Mouse (Mus musculus) erythroblast, embryonic 14.5 days (primary cell): ENCODE data around the gene Ebi3. TPM values are rescaled to one million over a fixed set of nuclear protein-coding genes. Genes with fewer than 3 reads are reported as not detected.

Experiments used
- H3K27me3 ChIP-seq: 2 replicates; pipeline ENCODE4 v1.6.1; 2012; ENCODE audit warnings: inconsistent platforms; ENCODE audit not compliant: control insufficient read depth
- H3K36me3 ChIP-seq: 2 replicates; pipeline ENCODE4 v1.6.1; 2012; ENCODE audit warnings: mild to moderate bottlenecking, inconsistent platforms; ENCODE audit not compliant: control insufficient read depth
- H3K4me1 ChIP-seq: 2 replicates; pipeline ENCODE4 v1.6.1; 2012; ENCODE audit warnings: inconsistent platforms; ENCODE audit not compliant: control insufficient read depth
- H3K4me3 ChIP-seq: replicated peaks from 2 replicates; pipeline ENCODE3; 2012; ENCODE audit warnings: moderate library complexity, mild to moderate bottlenecking, inconsistent platforms
- H3K9me3 ChIP-seq: 2 replicates; pipeline ENCODE4 v1.6.1; 2012; ENCODE audit warnings: low read length, inconsistent platforms, mixed read lengths; ENCODE audit not compliant: control insufficient read depth
- GATA1 ChIP-seq: IDR thresholded peaks from 2 replicates; pipeline ENCODE4 v1.6.1; 2012; ENCODE audit warnings: low read length, inconsistent platforms, mixed read lengths
- TAL1 ChIP-seq: IDR thresholded peaks from 3 replicates; pipeline ENCODE4 v1.6.1; 2012; ENCODE audit warnings: low read length, inconsistent platforms, mixed read lengths
- polyA plus RNA-seq: library from polyadenylated mRNA; stranded (reverse); fragments of >175 nt; gene quantifications from 2 replicates; pipeline ENCODE4 v1.2.3, GENCODE M21; 2012

The Ebi3 gene
- polyA plus RNA-seq, 1 experiment, result 0.34 TPM

DNA sequence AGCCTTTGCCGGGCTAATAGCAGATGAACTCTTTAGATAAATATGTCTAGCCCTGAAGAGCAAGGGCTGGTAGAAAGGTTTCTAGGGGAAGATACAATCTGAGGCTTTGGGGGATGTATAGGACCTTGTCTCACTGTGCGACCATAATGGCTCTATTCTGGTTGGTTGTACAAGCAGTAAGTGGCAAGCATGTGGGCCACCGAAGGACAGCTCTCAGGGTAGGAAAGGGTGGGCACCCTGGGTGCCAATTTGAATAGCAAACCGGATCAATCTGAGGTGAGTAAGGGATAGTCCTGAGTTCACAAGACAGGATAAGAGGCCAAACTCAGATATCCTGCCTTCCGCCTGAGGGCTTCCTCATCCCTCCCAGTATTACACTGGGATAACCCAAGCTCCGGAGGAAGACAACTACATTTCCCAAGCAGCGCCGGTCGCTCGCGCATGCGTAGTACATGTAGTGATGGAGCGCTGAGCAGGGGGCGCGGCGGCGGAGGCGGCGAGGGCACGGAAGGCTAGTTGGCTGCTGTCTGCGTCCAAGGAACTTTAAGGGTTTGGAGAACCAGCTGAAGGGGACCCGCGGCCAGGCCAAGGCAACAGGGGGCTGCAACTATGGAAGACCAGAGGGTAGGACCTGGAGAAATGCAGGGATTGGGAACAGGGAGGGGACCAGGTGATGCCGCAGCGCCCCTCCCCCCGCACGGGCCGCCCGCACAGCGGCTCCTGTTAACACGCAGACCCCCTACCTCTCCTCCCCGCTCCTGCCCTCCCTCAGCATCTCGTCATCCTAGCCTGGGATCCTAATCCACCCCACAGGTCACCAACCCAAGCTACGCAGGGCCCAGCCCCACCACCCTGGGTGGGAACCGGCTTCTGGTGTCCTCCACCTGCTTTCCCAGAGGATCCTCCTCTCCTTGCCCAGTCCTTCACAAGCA, 33.9 kb downstream of the Ebi3 start, which contains the start of gene Fsd1:
Gene Fsd1 (plus strand): TSS at position 480 of the 932 bp plus-strand sequence.
- H3K27me3 ChIP-seq, result peaks cover 35% of the 10 kb centered on the region
- TF ChIP-seq GATA1, result no peak
- TF ChIP-seq TAL1, result no peak
- no peaks in the 10 kb centered on the region for H3K36me3 ChIP-seq
- H3K4me1 ChIP-seq, result no peaks in the 10 kb centered on the region
- H3K9me3 ChIP-seq, result no peaks in the 10 kb centered on the region
- H3K4me3 ChIP-seq, result no peak within 1 kb of the TSS

- Histone ChIP-seq H3K9me3 (no peaks in the 10 kb centered on the region), H3K4me3 (no peak overlapping the region), H3K4me1 (no peaks in the 10 kb centered on the region), H3K27me3 (peaks cover 29% of the 10 kb centered on the region), H3K36me3 (no peaks in the 10 kb centered on the region)
- TF ChIP-seq TAL1 (no peak), GATA1 (no peak)
Measured at GRCm38 (mm10) chr17:55990278-55990898, 37.9 kb downstream of the Ebi3 start.

- H3K4me3 ChIP-seq, result no peak overlapping the region
- TF ChIP-seq TAL1, result no peak
- no peak for TF ChIP-seq GATA1
- peaks cover 2% of the 10 kb centered on the region; the same call in 1 of the 2 replicates for H3K4me1 ChIP-seq
- no peaks in the 10 kb centered on the region for H3K9me3 ChIP-seq
- H3K27me3 ChIP-seq, result peaks cover 10% of the 10 kb centered on the region
- H3K36me3 ChIP-seq, result no peaks in the 10 kb centered on the region
Measured at GRCm38 (mm10) chr17:55996007-55996406, 43.6 kb downstream of the Ebi3 start.

GRCm38 (mm10) chr17:55999794-56000499, 47.5 kb downstream of the Ebi3 start:
- Histone ChIP-seq H3K9me3 (no peaks in the 10 kb centered on the region), H3K4me1 (peaks cover 2% of the 10 kb centered on the region; the same call in 1 of the 2 replicates), H3K36me3 (no peaks in the 10 kb centered on the region), H3K4me3 (no peak overlapping the region), H3K27me3 (peaks cover 15% of the 10 kb centered on the region)
- no peak for TF ChIP-seq GATA1

DNA sequence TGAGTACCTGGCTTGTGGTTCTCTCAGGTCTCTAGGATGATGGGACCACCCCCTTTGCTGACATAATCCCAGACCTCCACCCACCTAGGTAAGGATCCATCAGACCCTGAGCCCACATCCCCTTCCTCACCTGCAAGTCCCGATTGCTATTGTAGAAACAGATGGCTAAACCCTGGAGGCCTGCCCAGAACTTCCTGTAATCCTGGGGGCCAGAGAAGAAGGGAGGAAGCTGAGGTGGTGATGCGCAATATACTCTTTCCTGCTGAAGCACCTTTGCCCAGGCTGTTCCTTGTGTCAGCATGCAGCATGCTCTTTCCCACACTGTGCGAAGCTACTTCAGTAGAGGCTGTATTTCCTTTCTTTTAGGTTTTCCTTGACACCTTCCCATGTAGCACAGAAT, 50.6 kb downstream of the Ebi3 start:
- H3K36me3 ChIP-seq, result no peaks in the 10 kb centered on the region
- no peak overlapping the region for H3K4me3 ChIP-seq
- TF ChIP-seq TAL1 (no peak), GATA1 (no peak)
- peaks cover 10% of the 10 kb centered on the region for H3K4me1 ChIP-seq
- H3K9me3 ChIP-seq, result no peaks in the 10 kb centered on the region
- H3K27me3 ChIP-seq, result peaks cover 21% of the 10 kb centered on the region

GRCm38 (mm10) chr17:56005415-56006061, 53.1 kb downstream of the Ebi3 start, which contains the start of the genes Stap2 and Mpnd:
Gene Stap2, minus strand, starts transcription at chr17:56005584.
Gene Mpnd, plus strand, starts transcription at chr17:56005711.
- Histone ChIP-seq H3K36me3 (no peaks in the 10 kb centered on the region), H3K4me1 (peaks cover 33% of the 10 kb centered on the region), H3K4me3 (peak within 1 kb of the TSS; percentile 4), H3K27me3 (peaks cover 12% of the 10 kb centered on the region), H3K9me3 (no peaks in the 10 kb centered on the region)
- TF ChIP-seq TAL1, result no peak
- TF ChIP-seq GATA1, result no peak

Other genes starting within 250 kb of the Ebi3 start
- gene Pot1b, start 240.0 kb upstream of the Ebi3 start, polyA plus RNA-seq, result 0.05 and 0.10 TPM in 2 replicates
- gene Adgre4, start 202.7 kb upstream of the Ebi3 start, polyA plus RNA-seq, result not detected in 2 replicates
- not detected in 2 replicates for gene Zfp119a, start 73.7 kb upstream of the Ebi3 start, polyA plus RNA-seq
- 0.06 and 0.10 TPM in 2 replicates for gene Zfp959, start 60.5 kb upstream of the Ebi3 start, polyA plus RNA-seq
- not detected in 2 replicates for gene Zfp119b, start 3.1 kb upstream of the Ebi3 start, polyA plus RNA-seq
- 1.6 and 1.7 TPM in 2 replicates for gene Yju2, start 6.5 kb downstream of the Ebi3 start, polyA plus RNA-seq
- not detected in 2 replicates for gene Shd, start 17.8 kb downstream of the Ebi3 start, polyA plus RNA-seq
- not detected in 2 replicates for gene Fsd1, start 33.9 kb downstream of the Ebi3 start, polyA plus RNA-seq
- 0.04 TPM in 1 of 2 replicates, not detected in the other for gene Stap2, start 52.9 kb downstream of the Ebi3 start, polyA plus RNA-seq
- 0.76 and 1.1 TPM in 2 replicates for gene Mpnd, start 53.1 kb downstream of the Ebi3 start, polyA plus RNA-seq
- 5.9 TPM in 2 replicates for gene Sh3gl1, start 84.0 kb downstream of the Ebi3 start, polyA plus RNA-seq
- 10.0 and 11.6 TPM in 2 replicates for gene Chaf1a, start 87.8 kb downstream of the Ebi3 start, polyA plus RNA-seq
- 3.4 and 4.0 TPM in 2 replicates for gene Ubxn6, start 122.4 kb downstream of the Ebi3 start, polyA plus RNA-seq
- gene Hdgfl2, start 127.0 kb downstream of the Ebi3 start, polyA plus RNA-seq, result 35.9 and 38.5 TPM in 2 replicates
- not detected in 2 replicates for gene Plin4, start 157.2 kb downstream of the Ebi3 start, polyA plus RNA-seq
- gene Plin5, start 165.0 kb downstream of the Ebi3 start, polyA plus RNA-seq, result not detected in 2 replicates
- 0.03 TPM in 1 of 2 replicates, not detected in the other for gene Lrg1, start 169.4 kb downstream of the Ebi3 start, polyA plus RNA-seq
- 0.05 and 0.06 TPM in 2 replicates for gene Sema6b, start 187.7 kb downstream of the Ebi3 start, polyA plus RNA-seq
- 0.07 and 0.10 TPM in 2 replicates for gene Tnfaip8l1, start 209.8 kb downstream of the Ebi3 start, polyA plus RNA-seq
- gene Mydgf, start 231.3 kb downstream of the Ebi3 start, polyA plus RNA-seq, result 1.7 and 1.8 TPM in 2 replicates